Mouse (Mus musculus) midbrain, embryonic 14.5 days (tissue): ENCODE data around the gene Zfp941. TPM values are rescaled to one million over a fixed set of nuclear protein-coding genes. Genes with fewer than 3 reads are reported as not detected.

ENCODE experiments used
- ATAC-seq: fragments of 200-750 bp; cut with Nextera tagmentation; 2 replicates; pipeline ENCODE4 v1.8.0; 2017; ENCODE audit warnings: moderate number of reproducible peaks, moderate library complexity; ENCODE audit not compliant: low FRiP score, low TSS enrichment
- DNase-seq: peaks from one replicate; pipeline ENCODE4 v3.0.0-alpha.2; 2015
- H3K27ac ChIP-seq: fragments of 300-500 bp; sonication (generic); replicated peaks from 2 replicates; pipeline ENCODE4 v1.5.1; 2014; ENCODE audit warnings: mild to moderate bottlenecking, low read depth, low read length, moderate library complexity
- H3K27me3 ChIP-seq: fragments of 300-500 bp; sonication (generic); 2 replicates; pipeline ENCODE4 v1.6.1; 2014; ENCODE audit warnings: low read length, control low read depth, mixed read lengths; ENCODE audit not compliant: control insufficient read depth, insufficient read depth
- H3K36me3 ChIP-seq: fragments of 300-500 bp; sonication (generic); 2 replicates; pipeline ENCODE4 v1.6.1; 2014; ENCODE audit warnings: low read length, control low read depth; ENCODE audit not compliant: control insufficient read depth, insufficient read depth
- H3K4me1 ChIP-seq: fragments of 300-500 bp; sonication (generic); 2 replicates; pipeline ENCODE4 v1.6.1; 2014; ENCODE audit warnings: mild to moderate bottlenecking, antibody characterized with exemption, low read length, control low read depth; ENCODE audit not compliant: control insufficient read depth, insufficient read depth
- H3K4me2 ChIP-seq: fragments of 300-500 bp; sonication (generic); 2 replicates; pipeline ENCODE4 v1.6.1; 2014; ENCODE audit warnings: mild to moderate bottlenecking, low read length, moderate library complexity
- H3K4me3 ChIP-seq: fragments of 300-500 bp; sonication (generic); replicated peaks from 2 replicates; pipeline ENCODE4 v1.5.1; 2014; ENCODE audit warnings: low read depth, low read length
- H3K9ac ChIP-seq: fragments of 300-500 bp; sonication (generic); replicated peaks from 2 replicates; pipeline ENCODE4 v1.6.1; 2014; ENCODE audit warnings: mild to moderate bottlenecking, low read length, moderate library complexity
- H3K9me3 ChIP-seq: fragments of 300-500 bp; sonication (generic); 2 replicates; pipeline ENCODE4 v1.6.1; 2016; ENCODE audit warnings: low read length, control low read depth, mixed read lengths; ENCODE audit not compliant: control insufficient read depth
- WGBS: fragments of 180-500 bp; shearing (Covaris S2); extraction: QIAGEN DNeasy Blood & Tissue Kit; methylation state at CpG from one replicate; pipeline ENCODE4 v1.1.7; 2014; 5-methylcytosine and 5-hydroxymethylcytosine counted together
- polyA plus RNA-seq: library from polyadenylated mRNA; unstranded; fragments of >200 nt; fragmentation: Nextera tagmentation; extraction: Ambion mirVana; gene quantifications from 2 replicates; pipeline ENCODE4 v1.2.1, GENCODE M21; 2014

Zfp941 gene
- polyA plus RNA-seq: 25.4 and 34.5 TPM in 2 replicates

GRCm38 (mm10) chr7:140821653-140822329 lies at the start of gene Zfp941:
Gene Zfp941 (minus strand): TSS chr7:140822178.
- Histone ChIP-seq H3K27ac (peak within 1 kb of the TSS; percentile 85), H3K9me3 (no peaks in the 10 kb centered on the region), H3K4me1 (peaks cover 9% of the 10 kb centered on the region; the same call in 1 of the 2 replicates), H3K27me3 (no peaks in the 10 kb centered on the region), H3K4me3 (peak within 1 kb of the TSS; percentile 58), H3K4me2 (peak within 1 kb of the TSS; percentile 53), H3K9ac (peak within 1 kb of the TSS; percentile 68), H3K36me3 (peaks cover 16% of the 10 kb centered on the region; the same call in 1 of the 2 replicates)
- under 1% methylated on average over 21 of the region's 21 CpGs for WGBS
- DNase-seq: peak; percentile 90
- peak; percentile 89 for ATAC-seq

- no peak overlapping the region for H3K4me2 ChIP-seq
- WGBS: 91% methylated on average over 12 of the region's 12 CpGs
- H3K27me3 ChIP-seq: no peaks in the 10 kb centered on the region
- no peak for DNase-seq
- ATAC-seq: no peak
- H3K4me1 ChIP-seq: no peaks in the 10 kb centered on the region
- H3K9ac ChIP-seq: no peak overlapping the region
- H3K27ac ChIP-seq: no peak overlapping the region
- no peak overlapping the region for H3K4me3 ChIP-seq
- H3K9me3 ChIP-seq: no peaks in the 10 kb centered on the region
- peaks cover 71% of the 10 kb centered on the region for H3K36me3 ChIP-seq
Measured at GRCm38 (mm10) chr7:140864761-140865160, 42.8 kb upstream of the Zfp941 start.

GRCm38 (mm10) chr7:140860728-140861127 lies 38.8 kb upstream of the Zfp941 start:
- Histone ChIP-seq H3K4me3 (no peak overlapping the region), H3K36me3 (peaks cover 71% of the 10 kb centered on the region), H3K4me1 (peaks cover 14% of the 10 kb centered on the region), H3K9ac (no peak overlapping the region), H3K27me3 (no peaks in the 10 kb centered on the region), H3K4me2 (no peak overlapping the region), H3K27ac (no peak overlapping the region), H3K9me3 (no peaks in the 10 kb centered on the region)
- WGBS: 86% methylated on average over 5 of the region's 5 CpGs
- no peak for DNase-seq
- no peak for ATAC-seq

- DNase-seq (no peak), ATAC-seq (no peak)
- Histone ChIP-seq H3K27ac (no peak overlapping the region), H3K4me2 (no peak overlapping the region), H3K4me3 (no peak overlapping the region), H3K36me3 (peaks cover 67% of the 10 kb centered on the region), H3K4me1 (peaks cover 21% of the 10 kb centered on the region), H3K9me3 (no peaks in the 10 kb centered on the region), H3K9ac (no peak overlapping the region), H3K27me3 (no peaks in the 10 kb centered on the region)
- WGBS: 63% methylated on average over 6 of the region's 6 CpGs
Measured at GRCm38 (mm10) chr7:140859997-140860396, 38.0 kb upstream of the Zfp941 start.

GRCm38 (mm10) chr7:140858746-140859145 lies 36.8 kb upstream of the Zfp941 start:
- DNase-seq (no peak), ATAC-seq (no peak)
- peaks cover 63% of the 10 kb centered on the region for H3K36me3 ChIP-seq
- peak overlapping the region; percentile 92 for H3K4me2 ChIP-seq
- peak overlapping the region; percentile 90; the same call in 1 of the 2 replicates for H3K9ac ChIP-seq
- H3K9me3 ChIP-seq: no peaks in the 10 kb centered on the region
- 96% methylated on average over 8 of the region's 8 CpGs for WGBS
- no peak overlapping the region for H3K27ac ChIP-seq
- peak overlapping the region; percentile 85 for H3K4me3 ChIP-seq
- peaks cover 22% of the 10 kb centered on the region for H3K4me1 ChIP-seq
- no peaks in the 10 kb centered on the region for H3K27me3 ChIP-seq

- no peak for DNase-seq
- Histone ChIP-seq H3K4me3 (peak within 1 kb of the TSS; percentile 85), H3K27me3 (no peaks in the 10 kb centered on the region), H3K9me3 (no peaks in the 10 kb centered on the region), H3K4me1 (peaks cover 22% of the 10 kb centered on the region), H3K9ac (peak within 1 kb of the TSS; percentile 90), H3K27ac (peak within 1 kb of the TSS; percentile 91), H3K36me3 (peaks cover 63% of the 10 kb centered on the region), H3K4me2 (peak within 1 kb of the TSS; percentile 92)
- peak; percentile 28 for ATAC-seq
- 40% methylated on average over 40 of the region's 40 CpGs for WGBS
Measured at GRCm38 (mm10) chr7:140857550-140858505, 35.9 kb upstream of the Zfp941 start, which contains the start of gene Bet1l. Gene Bet1l (minus strand): TSS chr7:140857577.

- Histone ChIP-seq H3K27me3 (no peaks in the 10 kb centered on the region), H3K4me2 (peak within 1 kb of the TSS; percentile 92), H3K27ac (peak within 1 kb of the TSS; percentile 91), H3K4me3 (peak within 1 kb of the TSS; percentile 85), H3K9me3 (no peaks in the 10 kb centered on the region), H3K36me3 (peaks cover 63% of the 10 kb centered on the region), H3K9ac (peak within 1 kb of the TSS; percentile 90), H3K4me1 (peaks cover 22% of the 10 kb centered on the region)
- peak; percentile 78 for ATAC-seq
- DNase-seq: peak; percentile 87
- under 1% methylated on average over 50 of the region's 50 CpGs for WGBS
Measured at GRCm38 (mm10) chr7:140856785-140857549, 35.0 kb upstream of the Zfp941 start, which contains the start of gene Ric8a. Gene Ric8a (plus strand): TSS chr7:140856957.
